Mouse (Mus musculus) hematopoietic stem cell, adult 5-6 weeks (primary cell): ENCODE measurements around the gene Plekhm3. TPM values are rescaled to one million over a fixed set of nuclear protein-coding genes. Genes with fewer than 3 reads are reported as not detected.

Experiments used
- ATAC-seq, 2 experiments: fragments of 125-278 bp in 1 of 2; replicated peaks in 1 of 2; 2 replicates each; pipeline ENCODE4 v1.8.0; 2016 to 2017; ENCODE audit warnings: inconsistent platforms in 2 of 2, mild to moderate bottlenecking in 2 of 2, moderate number of reproducible peaks in 2 of 2, low read depth in 1 of 2, moderate TSS enrichment in 1 of 2; ENCODE audit not compliant: low FRiP score in 2 of 2, poor library complexity in 2 of 2, severe bottlenecking in 2 of 2, insufficient read depth in 1 of 2, low TSS enrichment in 1 of 2
- total RNA-seq: library from RNA; stranded (forward); fragments of 172-1452, 232-1000 nt; gene quantifications from 2 replicates; pipeline ENCODE4 v1.2.3, GENCODE M21; 2017

Gene Plekhm3
- total RNA-seq, 1 experiment from 2014 or later: 14.4 TPM

DNA sequence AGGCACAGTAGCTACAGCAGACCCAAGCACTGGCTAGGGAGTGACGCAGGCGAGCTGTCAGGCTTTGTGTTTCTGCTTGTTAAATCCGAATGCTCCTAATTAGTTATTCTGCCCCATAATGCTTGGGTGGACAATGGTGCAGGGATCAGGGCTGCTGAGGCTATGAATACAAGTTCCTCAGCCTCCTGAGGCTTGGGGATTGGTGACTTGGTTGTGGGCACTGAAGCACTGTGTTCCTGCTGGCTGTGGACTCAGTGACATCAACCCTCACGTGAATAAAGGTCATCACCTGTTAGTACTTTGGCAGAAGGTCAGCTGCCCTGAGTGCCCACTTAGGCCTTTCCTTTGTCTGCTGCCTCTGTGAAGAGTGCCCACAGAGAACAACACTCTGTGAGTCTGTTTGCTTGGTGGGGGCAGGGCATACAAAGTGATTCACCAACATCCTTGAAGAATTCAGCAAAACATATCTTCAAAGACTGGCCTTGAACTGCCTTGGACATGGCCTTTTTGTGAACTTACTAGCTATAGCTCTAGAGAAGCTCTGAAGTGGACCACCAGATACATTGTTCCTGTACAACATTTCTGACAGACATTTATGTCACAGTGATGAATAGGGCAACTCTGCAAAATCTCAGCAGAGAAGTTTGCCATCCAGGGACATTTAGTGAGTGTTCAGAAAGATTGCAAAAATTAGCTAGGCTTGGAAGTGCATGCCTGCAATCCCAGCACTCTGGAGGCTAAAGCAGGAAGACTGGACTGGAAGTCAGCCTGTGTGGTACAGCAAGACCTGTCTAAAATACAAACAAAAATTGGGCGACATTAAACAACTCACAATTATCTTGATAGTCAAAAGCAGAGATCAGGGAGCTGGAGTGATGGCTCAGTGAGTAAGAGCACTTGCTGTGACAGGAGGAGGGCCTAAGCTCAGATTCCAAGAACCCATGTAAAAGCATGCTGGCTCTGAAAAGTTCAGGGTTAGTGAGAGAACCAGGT is 102.6 kb downstream of the Plekhm3 start:
- no peak for ATAC-seq

DNA sequence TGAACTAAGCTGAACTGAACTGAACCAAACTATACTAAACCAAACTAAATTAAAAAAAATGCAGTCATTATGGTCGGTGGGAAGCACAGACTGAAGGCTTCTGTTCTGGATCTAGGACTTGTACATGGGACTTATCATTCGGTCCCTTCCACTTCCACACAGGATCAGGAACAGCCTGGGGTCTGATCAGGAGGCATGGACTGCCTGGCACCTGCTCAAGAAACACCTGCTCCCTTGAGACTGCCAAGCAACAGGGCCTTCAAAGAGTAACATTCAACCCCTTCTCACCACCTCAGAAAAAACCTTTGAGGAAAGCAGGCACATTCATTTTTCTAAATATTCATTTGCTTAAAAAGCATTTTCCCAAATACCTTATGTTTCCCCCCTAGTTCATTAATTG is 103.4 kb downstream of the Plekhm3 start:
- ATAC-seq: no peak

DNA sequence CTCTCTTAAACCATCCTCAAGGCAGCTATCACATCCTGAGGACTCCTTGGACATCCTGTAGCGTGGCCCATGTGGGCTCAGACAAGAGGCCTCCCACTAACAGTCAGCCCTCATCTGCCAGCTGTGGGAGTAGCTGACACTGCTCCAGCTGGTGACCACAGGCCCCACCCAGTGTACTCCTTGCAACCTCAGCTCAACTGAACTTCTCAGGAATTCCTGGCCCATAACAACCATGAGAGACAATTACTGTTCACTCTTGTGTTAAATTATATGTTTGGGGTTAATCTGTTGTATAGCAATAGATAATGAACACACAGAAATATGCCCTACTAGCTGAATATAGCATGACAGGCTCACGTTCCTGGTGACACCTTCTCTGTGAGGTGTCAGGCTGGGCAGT is 104.4 kb downstream of the Plekhm3 start:
- ATAC-seq: peak; percentile 17 to 56; a peak in 2 of 4 replicates

GRCm38 (mm10) chr1:64850345-64850744 is 106.3 kb downstream of the Plekhm3 start:
- no peak for ATAC-seq

GRCm38 (mm10) chr1:64848996-64849395 is 107.6 kb downstream of the Plekhm3 start:
- ATAC-seq: no peak

- no peak for ATAC-seq
Observed at GRCm38 (mm10) chr1:64848081-64848480, 108.5 kb downstream of the Plekhm3 start.

GRCm38 (mm10) chr1:64847565-64847964 is 109.1 kb downstream of the Plekhm3 start:
- ATAC-seq: no peak

DNA sequence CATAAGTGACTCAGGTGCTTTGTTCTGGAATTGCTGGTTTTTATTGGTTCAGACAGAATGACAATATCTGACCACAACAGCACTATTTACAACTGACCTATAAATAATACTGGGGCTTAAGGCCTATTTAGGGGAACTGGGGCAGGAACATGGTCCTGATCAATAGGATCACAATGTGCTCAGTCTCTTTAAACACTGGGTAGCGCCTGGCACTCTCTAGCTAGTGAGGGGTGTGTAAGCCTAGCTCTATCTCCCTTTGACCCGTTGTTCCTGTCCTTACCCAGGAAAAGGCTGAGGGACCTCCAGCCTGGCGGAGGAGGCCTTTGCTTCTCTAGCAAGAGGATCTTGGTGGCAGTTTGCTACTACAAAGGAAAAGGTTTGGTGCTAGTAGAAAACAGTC is 111.6 kb downstream of the Plekhm3 start:
- ATAC-seq: no peak

GRCm38 (mm10) chr1:64843900-64844616 is 112.6 kb downstream of the Plekhm3 start:
- ATAC-seq: no peak

DNA sequence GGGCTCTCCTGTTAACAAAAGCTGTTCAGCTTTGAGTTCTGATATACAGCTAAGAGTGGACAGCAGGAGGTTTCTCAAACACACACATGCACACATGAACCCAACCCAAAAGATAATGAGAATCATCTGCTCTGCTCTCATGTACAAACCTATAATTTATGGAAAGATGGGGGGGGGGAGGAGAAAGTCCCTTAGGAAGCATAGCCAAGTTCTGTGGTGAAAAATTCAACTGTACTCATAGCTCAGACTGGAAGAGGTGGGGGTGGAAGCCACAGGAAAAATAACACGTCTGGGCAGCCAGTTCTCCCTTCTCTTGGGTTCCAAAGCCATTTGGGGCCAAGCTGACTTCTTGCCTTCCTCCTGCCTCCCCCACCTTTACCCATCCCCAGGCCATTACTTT is 115.7 kb downstream of the Plekhm3 start:
- ATAC-seq: no peak

GRCm38 (mm10) chr1:64836584-64836983 is 120.0 kb downstream of the Plekhm3 start:
- ATAC-seq: no peak

GRCm38 (mm10) chr1:64836114-64836513 is 120.5 kb downstream of the Plekhm3 start:
- ATAC-seq: no peak

GRCm38 (mm10) chr1:64831552-64831951 is 125.1 kb downstream of the Plekhm3 start:
- no peak for ATAC-seq

DNA sequence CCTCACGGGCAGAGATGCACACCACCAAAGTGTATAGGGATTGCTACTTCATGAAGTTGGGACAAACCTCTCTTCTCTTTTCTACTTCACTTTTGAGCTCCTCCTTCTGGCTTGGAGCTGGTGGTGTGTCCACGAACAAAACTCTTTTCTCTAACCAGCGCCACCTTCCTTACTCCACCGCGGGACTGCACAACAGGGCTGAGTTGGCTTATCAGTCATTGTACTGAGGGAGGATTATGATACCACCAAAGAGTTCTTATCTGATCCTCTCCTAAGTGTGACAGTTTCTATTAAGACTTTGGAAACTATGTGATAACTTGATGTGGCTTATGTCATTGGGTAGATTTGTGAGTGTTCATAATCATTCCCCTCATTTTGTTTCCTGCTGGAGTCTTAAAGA is 129.2 kb downstream of the Plekhm3 start:
- no peak for ATAC-seq

DNA sequence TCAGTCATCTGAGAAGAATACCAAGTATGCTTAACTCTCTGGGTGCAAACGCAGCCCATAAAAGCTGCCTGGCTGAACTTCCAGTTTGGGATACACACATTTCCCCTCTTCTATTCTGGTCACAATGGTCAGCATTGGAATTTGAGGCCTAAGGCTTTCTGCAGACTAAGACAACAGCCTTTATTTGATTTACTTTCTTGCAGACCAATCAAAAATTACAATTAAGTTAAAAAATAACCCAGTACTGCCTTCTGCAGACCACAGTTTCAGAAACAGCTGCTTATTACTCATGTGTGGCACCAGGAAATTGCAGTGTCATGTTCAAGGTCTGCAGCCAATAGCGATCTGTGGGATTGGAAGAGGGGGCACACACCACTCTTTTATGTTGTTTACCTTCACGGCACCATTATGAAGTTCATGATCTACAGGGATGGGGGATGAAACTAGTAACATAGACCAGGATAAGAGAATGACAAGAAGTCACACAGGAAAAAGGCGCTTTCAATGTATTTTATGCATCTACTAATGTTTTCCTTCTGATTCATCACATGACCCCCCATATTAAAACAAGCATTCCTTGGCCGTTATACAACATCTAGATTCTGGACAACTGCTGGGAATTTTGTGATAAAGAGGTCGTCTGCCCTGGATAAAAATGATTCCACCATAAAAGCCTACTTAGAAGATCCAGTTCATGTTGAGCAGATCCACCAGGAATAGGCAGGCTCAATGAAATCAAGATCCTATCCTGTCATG is 130.1 kb downstream of the Plekhm3 start:
- 0 out of 4 replicates have a peak, but pooled peaks of 1 of the 2 experiments have one; percentile 39 for ATAC-seq

- peak; percentile 84 to 90 for ATAC-seq
Observed at GRCm38 (mm10) chr1:64823564-64823963, 133.1 kb downstream of the Plekhm3 start.

DNA sequence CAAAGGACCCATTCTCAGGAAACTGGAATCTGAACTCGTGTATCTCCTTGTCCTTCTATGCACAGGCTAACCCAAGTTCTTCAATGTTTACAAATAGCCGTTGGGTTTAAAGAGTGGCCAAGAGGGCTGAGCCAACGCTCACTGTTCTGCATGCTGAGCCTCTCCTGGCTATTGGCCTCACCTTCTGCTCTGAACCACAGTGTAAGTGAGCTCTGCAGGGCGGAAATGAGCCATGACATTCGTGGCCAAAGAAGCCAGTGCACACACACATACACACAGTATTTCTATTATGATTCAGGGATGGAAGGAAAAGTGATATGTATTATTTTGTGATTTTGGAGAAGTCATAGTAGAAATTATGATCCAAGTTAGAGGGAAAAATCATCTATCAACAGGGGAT is 138.9 kb downstream of the Plekhm3 start:
- ATAC-seq: no peak

- no peak for ATAC-seq
Observed at GRCm38 (mm10) chr1:64813182-64813581, 143.4 kb downstream of the Plekhm3 start.
